Mouse (Mus musculus) lung, postnatal 10 days (tissue): ENCODE results near the gene Ulk4.

Source experiments
- DNase-seq: peaks from one replicate; pipeline ENCODE4 v3.0.0; 2021

Ulk4 gene

GRCm38 (mm10) chr9:121277118-121278060 is at the start of gene Ulk4:
Ulk4 (minus strand) TSS chr9:121277197.
- peak; percentile 95 for DNase-seq

GRCm38 (mm10) chr9:121322034-121322433 is 45.0 kb upstream of the Ulk4 start:
- DNase-seq: no peak

- DNase-seq: no peak
Measured at GRCm38 (mm10) chr9:121321118-121321517, 44.1 kb upstream of the Ulk4 start.

- DNase-seq: peak; percentile 32
Measured at GRCm38 (mm10) chr9:121320433-121320832, 43.4 kb upstream of the Ulk4 start.

GRCm38 (mm10) chr9:121319323-121319966 is 42.4 kb upstream of the Ulk4 start:
- DNase-seq: no peak

GRCm38 (mm10) chr9:121316621-121317405 is 39.8 kb upstream of the Ulk4 start:
- peak; percentile 73 for DNase-seq

GRCm38 (mm10) chr9:121315901-121316595 is 39.1 kb upstream of the Ulk4 start:
- DNase-seq: no peak

GRCm38 (mm10) chr9:121314541-121315152 is 37.6 kb upstream of the Ulk4 start:
- peak; percentile 85 for DNase-seq

GRCm38 (mm10) chr9:121313656-121314374 is 36.8 kb upstream of the Ulk4 start:
- DNase-seq: peak; percentile 96

GRCm38 (mm10) chr9:121312237-121312891 is 35.4 kb upstream of the Ulk4 start:
- no peak for DNase-seq

- no peak for DNase-seq
Measured at GRCm38 (mm10) chr9:121311846-121312236, 34.8 kb upstream of the Ulk4 start.

- no peak for DNase-seq
Measured at GRCm38 (mm10) chr9:121310501-121310900, 33.5 kb upstream of the Ulk4 start.

- DNase-seq: no peak
Measured at GRCm38 (mm10) chr9:121309287-121309686, 32.3 kb upstream of the Ulk4 start.

GRCm38 (mm10) chr9:121305456-121305855 is 28.5 kb upstream of the Ulk4 start:
- DNase-seq: no peak

GRCm38 (mm10) chr9:121304520-121304919 is 27.5 kb upstream of the Ulk4 start:
- DNase-seq: no peak

GRCm38 (mm10) chr9:121303748-121304147 is 26.8 kb upstream of the Ulk4 start:
- no peak for DNase-seq

- no peak for DNase-seq
Measured at GRCm38 (mm10) chr9:121303086-121303485, 26.1 kb upstream of the Ulk4 start.

GRCm38 (mm10) chr9:121302543-121302942 is 25.5 kb upstream of the Ulk4 start:
- DNase-seq: peak; percentile 56

GRCm38 (mm10) chr9:121301041-121301920 is 24.3 kb upstream of the Ulk4 start:
- DNase-seq: peak; percentile 44
